Mouse (Mus musculus): ENCODE measurements at regions not wholly inside any gene's neighbourhood (a gene's known extent, or its start where the extent isn't known, plus 50 kb on each side); places are given as distances from the start of the nearest gene placed in this dataset.

DNA sequence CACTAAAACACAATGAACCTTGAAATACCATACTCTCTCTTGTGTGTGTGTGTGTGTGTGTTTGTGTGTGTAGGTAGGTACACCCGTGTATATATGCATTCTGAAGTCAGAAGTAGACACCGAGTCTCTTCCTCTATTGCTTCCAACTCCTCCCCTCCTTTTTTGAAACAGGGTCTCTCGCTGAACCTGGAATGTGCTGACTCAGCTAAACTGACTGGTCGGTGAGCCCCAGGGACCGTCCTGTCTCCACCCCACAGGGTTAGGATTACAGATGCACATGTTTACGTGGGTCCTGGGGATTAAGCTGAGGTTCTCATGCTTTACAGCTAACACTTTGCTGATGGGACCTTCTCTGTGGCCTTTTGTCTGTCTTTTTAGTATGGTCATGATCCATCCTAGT lies 74.8 kb upstream of the Nfil3 start:
- DNase-seq (ENCODE audit: extremely low read depth, insufficient read length, low spot score): no peak

DNA sequence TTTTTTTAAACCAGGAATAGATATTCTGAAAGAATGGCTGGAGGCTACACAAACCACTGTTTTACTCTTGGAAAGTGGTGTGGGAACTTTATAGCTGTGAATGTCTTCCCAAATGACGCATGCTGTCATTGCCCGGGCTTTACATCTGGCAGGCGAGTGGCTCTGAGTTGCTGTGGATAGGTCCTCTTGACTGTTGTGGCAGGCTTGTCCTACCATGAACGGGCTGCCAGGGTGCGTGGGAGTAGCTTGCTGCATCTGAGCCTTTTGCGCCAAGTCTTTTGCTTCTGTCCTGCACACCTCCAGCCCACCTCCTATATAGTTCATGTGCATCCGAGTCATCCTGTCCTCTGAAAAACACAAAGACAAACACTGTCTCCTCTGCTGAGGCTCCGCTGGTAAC lies 72.3 kb upstream of the Nfil3 start:
- DNase-seq (ENCODE audit: extremely low read depth, insufficient read length, low spot score): no peak

GRCm38 (mm10) chr13:53052806-53053205 lies 71.9 kb upstream of the Nfil3 start:
- DNase-seq (ENCODE audit: extremely low read depth, insufficient read length, low spot score): no peak

GRCm38 (mm10) chr13:53052188-53052587 lies 71.3 kb upstream of the Nfil3 start:
- no peak for DNase-seq (ENCODE audit: extremely low read depth, insufficient read length, low spot score)

DNA sequence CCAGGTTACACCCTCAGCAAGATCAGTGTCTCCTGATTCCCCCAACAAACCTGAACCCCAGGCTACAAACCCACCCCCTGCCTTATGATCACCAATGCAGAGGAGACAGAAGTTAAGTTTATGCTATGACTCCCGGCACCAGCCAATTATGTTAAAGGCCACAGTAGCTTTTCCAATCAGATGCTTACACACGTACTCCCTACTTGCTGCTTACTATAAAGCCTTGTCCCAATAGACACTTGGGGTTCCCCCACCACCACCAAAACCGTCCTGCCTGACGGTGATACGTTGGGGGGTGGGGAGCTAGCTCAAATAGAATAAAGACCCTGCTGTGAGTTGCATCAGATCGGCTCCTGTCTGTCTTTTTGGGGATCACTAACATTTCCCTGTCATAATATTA lies 70.5 kb upstream of the Nfil3 start:
- DNase-seq (ENCODE audit: extremely low read depth, insufficient read length, low spot score): no peak

- DNase-seq (ENCODE audit: extremely low read depth, insufficient read length, low spot score): no peak
These were observed 68.3 kb upstream of the Nfil3 start for GRCm38 (mm10) chr13:53049176-53049575.

DNA sequence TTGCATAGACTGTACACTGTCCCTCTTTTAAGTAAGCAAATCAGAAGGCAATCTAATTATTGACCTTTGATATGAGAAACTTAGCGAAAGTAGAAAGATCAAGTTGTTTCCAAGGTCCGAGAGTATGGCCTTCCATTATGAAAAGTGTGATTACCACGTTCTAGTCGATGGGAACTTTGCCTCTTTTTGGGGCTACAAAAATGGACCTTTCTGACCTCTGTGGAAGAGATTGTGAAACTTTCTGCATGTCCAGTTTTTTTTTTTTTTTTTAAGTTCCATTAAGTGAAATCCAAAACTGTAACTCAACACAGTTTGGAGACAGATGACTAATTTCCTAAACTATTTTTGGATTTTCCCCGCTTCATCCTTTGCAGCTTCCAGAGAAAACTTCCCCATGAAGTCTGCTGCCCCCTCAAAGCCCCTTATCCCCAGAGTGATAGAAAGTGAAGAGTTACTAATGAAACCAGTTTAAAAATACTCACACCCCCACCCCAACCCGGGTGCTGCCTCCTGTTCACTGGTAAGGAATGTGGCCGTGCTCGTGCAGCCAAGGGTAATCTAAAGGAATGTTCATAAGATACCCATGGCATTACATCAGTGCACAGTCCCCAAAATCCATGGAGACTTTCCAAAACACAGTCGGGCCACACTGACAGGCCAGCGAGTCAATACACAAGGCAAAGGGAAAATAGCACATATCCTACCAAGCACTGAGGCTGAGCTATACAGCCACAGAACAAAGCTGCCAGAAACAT lies 52.5 kb upstream of the Nfil3 start:
- peak; percentile 73 for DNase-seq (ENCODE audit: extremely low read depth, insufficient read length, low spot score)
